Mouse (Mus musculus): Measurements from ENCODE around the gene Myh13.

Gene Myh13

DNA sequence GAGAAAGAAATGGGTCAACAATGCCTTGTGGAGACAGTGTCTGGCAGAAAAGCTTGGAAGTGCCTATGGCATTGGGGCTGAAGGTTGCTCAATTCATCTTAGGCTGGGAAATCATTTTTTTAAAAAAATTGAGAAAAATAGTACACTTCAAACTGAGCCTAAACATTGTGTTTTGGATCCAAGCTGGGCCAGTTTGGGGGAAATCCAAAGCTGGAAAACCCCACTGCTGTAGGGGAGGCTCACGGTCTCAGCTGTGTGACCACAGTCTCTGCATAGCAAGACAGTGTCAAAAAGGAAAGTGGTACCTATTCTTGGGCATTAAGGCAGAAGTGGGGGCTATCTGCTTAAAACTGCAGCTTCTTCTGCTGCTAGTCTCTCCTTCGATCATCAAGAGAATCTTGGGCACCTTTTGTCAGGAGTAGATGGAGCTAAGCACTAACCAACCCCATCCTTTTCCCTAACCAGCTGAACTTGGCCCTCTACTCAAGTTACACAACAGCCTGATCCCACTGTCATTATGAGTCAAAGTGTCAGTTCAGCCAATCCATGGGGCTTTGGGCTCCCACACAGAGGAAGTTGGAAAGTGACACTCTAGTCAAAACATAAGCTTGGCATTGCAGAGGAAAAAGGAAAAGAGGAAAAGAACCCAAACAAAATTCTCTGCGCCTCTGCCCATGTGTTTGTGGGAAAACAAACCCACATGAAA lies 69.4 kb downstream of the Myh13 start:
- DNase-seq (ENCODE audit: low spot score in 2 of 2) = no peak

DNA sequence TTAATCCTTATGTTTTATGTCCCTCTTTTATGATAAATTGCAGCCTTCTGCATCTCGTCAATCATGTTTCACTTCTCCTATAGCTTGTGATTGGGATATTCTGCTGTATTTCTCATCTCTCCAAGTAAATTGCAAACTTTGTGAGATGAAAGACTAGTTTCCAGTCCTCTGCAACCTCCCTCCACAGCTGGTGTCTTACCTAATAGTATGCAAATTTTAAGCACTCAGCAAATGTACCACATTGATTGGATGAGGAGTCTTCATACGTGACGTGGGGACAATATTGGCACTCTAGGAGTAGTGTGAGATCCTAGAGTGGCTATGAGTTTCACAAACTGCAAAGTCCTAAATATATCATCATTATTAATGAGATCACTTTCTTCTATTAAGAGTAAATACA lies 70.9 kb downstream of the Myh13 start:
- DNase-seq (ENCODE audit: low spot score in 2 of 2) = no peak

DNA sequence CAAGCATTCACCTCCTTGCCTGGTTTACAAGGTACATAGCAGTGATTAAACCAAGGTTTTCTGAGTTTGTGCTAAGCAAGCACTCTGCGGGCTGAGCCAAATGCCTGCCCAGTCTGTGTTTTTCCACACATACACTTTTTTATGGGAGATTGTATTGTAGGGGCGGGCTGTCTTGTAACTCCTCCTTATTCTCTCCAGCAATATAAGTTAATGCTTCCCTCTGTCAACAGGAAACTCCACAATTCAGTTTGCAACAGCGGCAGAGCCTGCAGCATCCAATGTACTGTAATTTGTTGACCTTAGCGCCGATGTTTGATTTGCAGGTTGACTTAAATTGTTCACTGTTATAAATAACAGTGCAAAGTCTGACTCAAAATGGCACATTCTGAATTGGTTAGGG lies 79.5 kb downstream of the Myh13 start:
- DNase-seq (ENCODE audit: low spot score in 2 of 2) = no peak

DNA sequence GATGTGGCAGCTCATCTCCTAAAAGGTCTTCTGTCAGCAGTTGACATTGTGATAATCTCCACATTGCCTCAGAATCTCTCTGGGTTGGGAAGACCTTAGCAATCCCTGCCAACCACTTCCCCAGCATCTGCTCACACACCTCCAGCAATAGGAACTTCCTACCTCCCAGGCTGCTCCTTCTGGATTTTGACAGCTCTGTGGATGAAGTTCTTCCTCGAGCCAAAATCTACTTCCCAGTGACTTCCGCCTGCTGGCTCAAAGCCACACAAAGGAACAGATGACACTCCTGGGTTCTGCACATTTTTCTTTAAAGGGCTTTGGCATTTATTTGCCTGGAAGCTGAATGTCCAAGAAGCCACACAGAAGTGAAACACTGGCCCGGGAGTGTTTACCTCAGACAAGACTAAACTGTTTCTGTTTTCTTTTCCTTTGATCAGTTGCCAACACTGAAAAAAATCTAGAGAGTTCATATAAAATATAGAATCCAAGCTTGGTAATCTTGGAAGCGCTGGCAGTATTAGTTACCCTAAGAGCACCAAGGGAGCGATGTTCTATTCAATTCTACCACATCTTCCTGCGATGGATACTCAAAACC lies 93.0 kb downstream of the Myh13 start:
- DNase-seq (ENCODE audit: low spot score in 2 of 2) = no peak

Data from urinary bladder, postnatal 36 days (tissue).